Mouse (Mus musculus) adrenal gland, adult 18-20 months (tissue): ENCODE measurements around the gene Ccr8. TPM values are rescaled to one million over a fixed set of nuclear protein-coding genes. Genes with fewer than 3 reads are reported as not detected.

Experiments
- DNase-seq, 2 experiments: peaks; one replicate each; pipeline ENCODE4 v3.0.0; 2021 to 2022; ENCODE audit warnings: low spot score in 2 of 2
- long read RNA-seq, 2 experiments: library from polyadenylated mRNA; stranded (forward); transcript quantifications; one replicate each; pipeline ENCODE4 v2.0.0; 2021
- total RNA-seq, 2 experiments: library from RNA; stranded (reverse); gene quantifications; 1 replicate in 1 of 2; 2 replicates in 1 of 2; pipeline ENCODE4 v1.2.3; 2021

Gene Ccr8
- not detected for total RNA-seq
- long read RNA-seq, experiment 1: 0 reads
- long read RNA-seq, experiment 2: 0 reads

- DNase-seq: no peak
Observed at GRCm38 (mm10) chr9:120091696-120092238, at the start of gene Ccr8. Ccr8 (plus strand) TSS chr9:120092114.

DNA sequence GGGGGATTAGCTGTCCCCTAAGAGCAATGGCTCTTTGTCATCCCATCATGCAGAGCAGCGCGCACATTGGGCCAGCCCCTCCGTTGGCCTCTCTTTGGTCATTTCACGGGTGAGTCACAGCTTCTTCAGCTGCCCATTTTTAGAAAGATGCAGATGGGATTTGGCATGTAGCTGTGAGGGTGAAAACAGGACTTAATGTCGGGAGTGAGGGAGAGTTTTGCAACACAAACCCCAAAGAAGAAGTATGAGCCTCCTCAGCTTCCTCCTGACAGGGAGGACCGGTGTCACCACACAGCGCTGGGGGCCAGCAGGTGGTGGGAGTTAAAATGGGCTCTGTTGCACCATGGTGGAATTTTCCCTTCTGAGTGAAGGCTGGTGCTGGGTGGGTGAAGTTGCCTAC is 48.8 kb upstream of the Ccr8 start:
- no peak for DNase-seq

- DNase-seq: no peak
Observed at GRCm38 (mm10) chr9:120048495-120048894, 43.4 kb upstream of the Ccr8 start.

- DNase-seq: peak in 1 of 2 experiments; percentile 18
Observed at GRCm38 (mm10) chr9:120049407-120049806, 42.5 kb upstream of the Ccr8 start.

- DNase-seq: no peak
Observed at GRCm38 (mm10) chr9:120054545-120055277, 37.2 kb upstream of the Ccr8 start.

DNA sequence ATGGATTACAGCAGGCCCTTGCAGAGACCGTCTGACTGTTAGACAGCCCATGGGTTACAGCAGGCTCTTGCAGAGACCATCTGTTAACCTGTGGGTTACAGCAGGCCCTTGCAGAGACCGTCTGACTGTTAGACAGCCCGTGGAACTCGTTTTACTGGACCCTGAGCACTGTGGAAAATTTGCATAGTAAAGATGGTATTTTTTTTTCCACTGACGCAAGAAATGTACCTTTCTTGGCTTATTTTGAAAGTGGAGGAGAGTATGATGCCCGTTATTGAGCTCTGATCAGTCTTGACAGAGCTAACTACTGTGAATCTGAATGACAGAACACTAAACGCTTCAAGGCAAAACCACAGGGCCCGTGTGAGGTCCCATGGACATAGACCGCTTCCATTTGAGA is 35.7 kb upstream of the Ccr8 start:
- DNase-seq: no peak

DNA sequence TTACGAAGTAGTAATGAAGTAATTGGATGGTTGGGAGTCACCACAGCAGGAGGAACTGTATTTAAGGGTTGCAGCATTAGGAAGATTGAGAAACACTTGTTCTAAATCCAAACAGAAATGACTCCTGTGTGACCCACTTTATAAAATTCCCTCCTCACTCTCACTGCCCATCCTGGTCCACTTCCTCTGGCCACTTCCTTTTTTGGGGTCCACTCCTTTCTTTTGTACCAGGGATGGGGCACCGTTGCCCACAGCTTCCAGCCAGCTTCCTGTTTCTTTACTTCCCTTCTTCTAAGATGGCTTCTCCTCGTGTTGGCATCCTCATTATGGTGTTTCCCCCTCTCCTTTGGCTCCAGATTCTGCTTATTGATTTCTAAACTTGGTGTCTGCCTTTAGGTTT is 33.2 kb upstream of the Ccr8 start:
- no peak for DNase-seq

DNA sequence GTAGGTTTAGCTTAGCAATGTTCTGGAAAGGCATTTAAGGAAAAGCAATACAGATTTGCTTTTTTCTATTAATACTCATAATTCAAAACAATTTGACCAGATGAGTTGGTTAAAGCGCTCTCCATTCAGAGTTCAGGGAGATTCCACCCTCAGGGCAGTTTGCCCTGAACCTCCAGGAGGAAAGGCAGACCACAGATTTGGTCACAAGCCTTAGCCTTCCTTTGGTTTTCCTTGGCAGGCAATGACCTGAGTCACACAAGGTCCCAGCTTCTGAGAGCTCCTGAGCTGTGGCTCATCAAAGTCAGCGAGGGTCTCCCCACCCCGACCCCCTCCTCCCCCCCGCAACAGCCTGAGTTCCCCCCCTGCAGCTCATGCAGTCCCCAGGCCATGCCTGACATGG is 27.6 kb upstream of the Ccr8 start:
- DNase-seq: no peak

GRCm38 (mm10) chr9:120067609-120068008 is 24.3 kb upstream of the Ccr8 start:
- DNase-seq: no peak

GRCm38 (mm10) chr9:120068047-120068446 is 23.9 kb upstream of the Ccr8 start:
- DNase-seq: no peak

DNA sequence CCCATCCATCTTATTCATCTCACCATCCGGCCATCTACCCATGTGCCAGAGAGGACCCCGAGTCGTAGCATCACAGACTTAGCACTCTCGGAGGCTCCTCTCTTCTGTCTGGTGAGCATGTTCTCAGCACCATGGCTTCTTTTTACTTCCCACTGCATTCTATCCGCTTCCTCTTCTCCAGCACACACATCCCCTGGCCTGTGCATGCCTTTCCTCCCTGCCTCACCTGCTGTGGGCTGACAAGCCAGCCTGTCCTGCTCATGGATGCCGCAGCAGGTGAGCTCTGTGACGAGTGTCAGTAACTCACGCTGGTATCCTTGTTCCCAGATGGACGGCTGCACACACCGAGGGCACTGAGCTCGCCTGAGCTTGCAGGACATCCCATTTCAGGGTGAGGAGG is 22.1 kb upstream of the Ccr8 start, which contains the start of gene Cx3cr1:
Cx3cr1 (minus strand) TSS at position 101 of the 400 bp plus-strand sequence.
- DNase-seq: no peak

DNA sequence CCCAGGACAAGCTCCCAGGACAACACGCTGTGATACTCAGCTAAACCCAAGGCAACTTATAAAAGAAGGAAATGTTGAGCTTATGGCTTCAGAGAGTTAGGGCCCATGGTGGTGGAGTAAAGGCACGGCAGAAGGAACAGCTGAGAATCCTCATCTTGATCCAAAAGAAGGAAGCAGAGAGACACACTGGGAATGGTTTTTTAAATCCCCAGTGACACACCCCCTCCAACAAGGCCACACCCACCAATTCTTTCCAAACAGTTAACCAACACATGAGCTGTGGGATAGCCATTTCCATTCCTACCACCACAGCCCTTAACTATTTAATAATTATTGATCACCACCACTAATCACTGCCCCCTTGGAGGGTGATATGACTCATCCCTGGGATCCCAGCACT is 20.7 kb upstream of the Ccr8 start:
- no peak for DNase-seq

- peak; percentile 84 to 85 for DNase-seq
Observed at GRCm38 (mm10) chr9:120073169-120073568, 18.7 kb upstream of the Ccr8 start.

DNA sequence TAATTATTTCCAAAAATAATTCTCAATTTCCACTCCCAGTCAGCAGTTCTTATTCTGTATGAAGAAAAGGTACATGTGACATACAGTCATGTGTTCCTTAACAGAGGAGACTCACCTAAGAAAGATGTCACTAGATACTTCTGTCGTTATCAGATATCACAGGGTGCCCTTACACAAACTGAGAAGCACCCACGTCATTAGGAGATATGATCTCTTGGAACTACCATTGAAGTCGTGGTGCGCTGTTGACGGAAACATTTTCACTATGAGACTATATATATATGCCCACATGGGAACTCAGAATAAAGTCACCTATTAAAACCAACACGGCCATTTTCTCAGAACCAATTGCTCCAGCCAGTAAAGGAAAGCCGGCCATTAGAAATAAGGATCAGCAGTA is 17.4 kb upstream of the Ccr8 start:
- DNase-seq: no peak

DNA sequence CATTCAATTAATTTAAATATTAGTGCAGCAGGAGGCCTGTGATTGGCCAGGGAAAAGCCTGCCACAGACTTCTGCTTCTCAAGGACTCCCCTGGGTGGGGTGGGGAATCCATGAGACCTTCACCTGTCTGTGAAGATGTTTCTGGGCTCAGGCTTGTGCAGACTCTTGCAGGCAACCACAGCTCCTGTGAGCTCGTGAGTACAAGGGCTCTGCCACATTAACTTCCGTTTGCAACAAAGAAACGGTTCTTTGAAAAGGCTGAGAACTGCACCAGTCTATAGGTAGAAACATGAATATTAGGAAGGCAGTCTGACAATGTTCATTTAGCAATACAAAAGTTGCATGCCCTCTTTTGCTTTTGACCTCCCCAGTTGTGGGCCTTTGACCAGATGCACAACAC is 13.7 kb upstream of the Ccr8 start:
- no peak for DNase-seq

- DNase-seq: no peak
Observed at GRCm38 (mm10) chr9:120079901-120080300, 12.0 kb upstream of the Ccr8 start.

DNA sequence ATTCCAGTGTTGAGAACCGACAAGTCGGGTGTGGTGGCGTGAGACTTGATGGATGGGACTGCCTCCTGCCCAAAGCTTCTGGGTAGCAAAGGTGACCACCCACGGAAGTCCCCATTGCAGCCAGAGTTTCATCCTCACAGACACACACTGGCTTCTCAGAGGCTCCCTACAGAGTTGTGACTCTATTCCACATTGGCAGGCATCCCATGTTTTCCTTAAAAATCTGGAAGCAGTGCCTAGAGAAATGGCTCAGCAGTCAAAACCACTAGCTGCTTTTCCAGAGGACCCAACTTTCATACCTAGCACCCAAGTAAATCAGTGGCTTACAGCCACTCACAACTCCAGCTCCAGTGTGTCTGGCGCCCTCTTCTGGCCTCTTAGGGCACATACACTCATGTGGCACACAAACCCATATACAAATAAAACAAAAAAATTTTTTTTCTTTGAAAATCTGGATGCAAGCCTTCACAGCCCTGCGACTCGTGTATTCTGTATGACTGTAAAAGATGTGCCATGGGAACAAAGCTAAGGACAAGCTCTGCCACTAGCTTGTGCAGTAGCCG is 11.3 kb upstream of the Ccr8 start:
- DNase-seq: no peak

DNA sequence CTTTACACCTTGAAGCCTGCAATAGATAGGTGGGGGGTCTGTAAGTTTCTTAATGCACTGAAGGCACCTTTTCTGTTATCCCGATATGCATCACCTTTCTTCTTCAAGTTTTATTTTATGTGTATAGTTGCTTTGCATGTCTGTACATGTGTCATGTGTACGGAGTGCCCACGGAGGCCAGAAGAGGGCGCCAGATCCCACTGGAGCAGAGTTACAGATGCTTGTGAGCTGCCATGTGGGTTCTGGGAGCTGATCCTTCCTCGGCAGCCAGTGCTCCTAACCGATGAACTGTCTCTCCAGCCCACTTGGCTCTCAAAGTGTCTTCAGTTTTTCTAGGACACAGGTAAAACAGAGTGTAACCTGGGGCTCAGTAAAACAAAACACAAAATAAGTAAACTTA is 10.7 kb upstream of the Ccr8 start:
- no peak for DNase-seq

DNA sequence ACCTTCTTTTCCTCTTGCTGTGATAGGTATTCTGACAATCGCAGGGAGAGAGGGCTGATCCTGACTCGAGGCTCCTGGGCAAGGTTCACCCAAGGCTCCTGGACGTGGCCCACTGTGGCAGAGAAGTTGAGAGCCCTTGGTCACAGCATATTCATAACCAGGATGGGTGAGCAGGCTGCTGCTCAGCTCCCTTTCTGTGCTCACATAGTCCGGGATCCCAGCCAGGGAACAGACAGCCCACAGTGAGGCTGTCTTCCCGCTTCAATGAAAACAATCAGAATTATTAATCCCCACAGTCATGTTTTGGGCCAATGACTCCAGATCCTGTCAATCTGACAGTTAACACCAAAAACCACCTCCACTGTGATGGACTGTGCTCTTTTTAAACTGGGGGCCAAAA is 9.9 kb upstream of the Ccr8 start:
- DNase-seq: no peak

- DNase-seq: no peak
Observed at GRCm38 (mm10) chr9:120082691-120083090, 9.2 kb upstream of the Ccr8 start.

DNA sequence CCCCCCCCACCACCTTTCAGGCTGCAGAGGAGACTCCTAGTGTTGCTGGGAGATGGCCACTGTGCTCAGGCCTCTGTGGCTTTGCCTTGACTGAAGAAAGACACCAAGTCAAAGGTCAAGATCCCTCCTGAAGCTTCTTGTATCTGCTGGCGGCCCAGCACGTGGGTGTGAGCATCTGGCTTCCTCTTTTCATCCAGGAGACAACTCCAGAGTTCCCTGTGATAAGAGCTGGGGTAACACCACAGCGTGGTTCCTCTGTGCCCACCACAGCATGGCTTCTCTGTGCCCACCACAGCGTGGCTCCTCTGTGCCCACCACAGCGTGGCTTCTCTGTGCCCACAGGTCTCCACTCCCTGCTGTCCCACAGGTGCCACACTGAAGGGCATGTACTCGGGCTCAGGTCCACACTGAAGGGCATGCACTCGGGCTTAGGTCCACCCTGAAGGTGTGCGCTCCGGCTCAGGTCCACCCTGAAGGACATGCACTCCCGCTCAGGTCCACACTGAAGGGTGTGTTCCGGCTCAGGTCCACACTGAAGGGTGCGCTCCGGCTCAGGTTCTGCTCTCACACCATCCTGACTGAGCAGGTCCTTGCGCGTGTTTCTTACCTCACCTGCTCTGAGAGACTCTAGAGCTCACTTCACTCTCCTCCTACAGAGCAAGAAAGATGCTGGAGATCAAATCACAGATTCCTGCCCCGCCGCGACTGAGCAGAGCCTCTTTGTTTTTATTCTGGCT is 8.6 kb upstream of the Ccr8 start:
- DNase-seq: no peak

- DNase-seq: no peak
Observed at GRCm38 (mm10) chr9:120084406-120084805, 7.5 kb upstream of the Ccr8 start.
